Mouse (Mus musculus) forebrain, embryonic 14.5 days (tissue): ENCODE measurements around the gene Gm10961. TPM values are rescaled to one million over a fixed set of nuclear protein-coding genes. Genes with fewer than 3 reads are reported as not detected.

Experiments used
- ATAC-seq: fragments of 200-750 bp; cut with Nextera tagmentation; 2 replicates; pipeline ENCODE4 v1.8.0; 2017; ENCODE audit warnings: mild to moderate bottlenecking, moderate library complexity
- DNase-seq: peaks from one replicate; pipeline ENCODE4 v3.0.0-alpha.2; 2015; ENCODE audit warnings: low spot score
- H3K27ac ChIP-seq: fragments of 300-500 bp; sonication (generic); 2 replicates; pipeline ENCODE4 v1.5.1; 2014; ENCODE audit warnings: low read depth, mild to moderate bottlenecking, control low read depth, low read length, moderate library complexity
- H3K27me3 ChIP-seq: fragments of 300-500 bp; sonication (generic); replicated peaks from 2 replicates; pipeline ENCODE4 v1.6.1; 2014; ENCODE audit warnings: low read length, control low read depth, mixed read lengths; ENCODE audit not compliant: control insufficient read depth, insufficient read depth
- H3K36me3 ChIP-seq: fragments of 300-500 bp; sonication (generic); 2 replicates; pipeline ENCODE4 v1.6.1; 2014; ENCODE audit warnings: low read length, control low read depth; ENCODE audit not compliant: control insufficient read depth, insufficient read depth
- H3K4me1 ChIP-seq: fragments of 300-500 bp; sonication (generic); 2 replicates; pipeline ENCODE4 v1.6.1; 2014; ENCODE audit warnings: antibody characterized with exemption, low read length, control low read depth; ENCODE audit not compliant: control insufficient read depth, insufficient read depth
- H3K4me2 ChIP-seq: fragments of 300-500 bp; sonication (generic); 2 replicates; pipeline ENCODE4 v1.6.1; 2014; ENCODE audit warnings: mild to moderate bottlenecking, control low read depth, low read length
- H3K4me3 ChIP-seq: fragments of 300-500 bp; sonication (generic); 2 replicates; pipeline ENCODE4 v1.5.1; 2014; ENCODE audit warnings: low read depth, low read length, control low read depth
- H3K9ac ChIP-seq: fragments of 300-500 bp; sonication (generic); 2 replicates; pipeline ENCODE4 v1.6.1; 2014; ENCODE audit warnings: mild to moderate bottlenecking, low read length, control low read depth, moderate library complexity
- H3K9me3 ChIP-seq: fragments of 300-500 bp; sonication (generic); replicated peaks from 2 replicates; pipeline ENCODE4 v1.6.1; 2016; ENCODE audit warnings: low read length, control low read depth, mixed read lengths; ENCODE audit not compliant: control insufficient read depth
- WGBS: fragments of 180-500 bp; shearing (Covaris S2); extraction: QIAGEN DNeasy Blood & Tissue Kit; methylation state at CpG from one replicate; pipeline ENCODE4 v1.1.7; 2014; 5-methylcytosine and 5-hydroxymethylcytosine counted together
- polyA plus RNA-seq: library from polyadenylated mRNA; unstranded; fragments of >200 nt; fragmentation: Nextera tagmentation; extraction: Ambion mirVana; gene quantifications from 2 replicates; pipeline ENCODE4 v1.2.1, GENCODE M21; 2014

Gene Gm10961
- polyA plus RNA-seq, 1 experiment from 2014 or later: not detected

- peaks cover 45% of the 10 kb centered on the region for H3K36me3 ChIP-seq
- H3K4me1 ChIP-seq: no peaks in the 10 kb centered on the region
- no peaks in the 10 kb centered on the region for H3K9me3 ChIP-seq
- DNase-seq: peak; percentile 17
- H3K4me2 ChIP-seq: no peak overlapping the region
- no peak overlapping the region for H3K4me3 ChIP-seq
- WGBS: 82% methylated on average over 1 of the region's 1 CpGs
- no peak overlapping the region for H3K9ac ChIP-seq
- no peaks in the 10 kb centered on the region for H3K27me3 ChIP-seq
- no peak overlapping the region for H3K27ac ChIP-seq
- ATAC-seq: no peak
These were observed 27.9 kb downstream of the Gm10961 start for GRCm38 (mm10) chr3:107659000-107659399.

GRCm38 (mm10) chr3:107664641-107665040 is 33.5 kb downstream of the Gm10961 start:
- no peaks in the 10 kb centered on the region for H3K27me3 ChIP-seq
- no peak for ATAC-seq
- 94% methylated on average over 1 of the region's 1 CpGs for WGBS
- no peak overlapping the region for H3K9ac ChIP-seq
- H3K4me3 ChIP-seq: no peak overlapping the region
- peaks cover 94% of the 10 kb centered on the region for H3K36me3 ChIP-seq
- no peak overlapping the region for H3K4me2 ChIP-seq
- H3K4me1 ChIP-seq: no peaks in the 10 kb centered on the region
- no peak overlapping the region for H3K27ac ChIP-seq
- no peaks in the 10 kb centered on the region for H3K9me3 ChIP-seq
- DNase-seq: no peak

- ATAC-seq: no peak
- no peak overlapping the region for H3K4me2 ChIP-seq
- no peak overlapping the region for H3K4me3 ChIP-seq
- no peak overlapping the region for H3K27ac ChIP-seq
- H3K27me3 ChIP-seq: no peaks in the 10 kb centered on the region
- no peaks in the 10 kb centered on the region for H3K4me1 ChIP-seq
- WGBS: 88% methylated on average over 6 of the region's 6 CpGs
- no peaks in the 10 kb centered on the region for H3K9me3 ChIP-seq
- H3K36me3 ChIP-seq: peaks cover 94% of the 10 kb centered on the region
- DNase-seq: no peak
- H3K9ac ChIP-seq: no peak overlapping the region
These were observed 36.3 kb downstream of the Gm10961 start for GRCm38 (mm10) chr3:107667426-107667825.

- H3K27ac ChIP-seq: no peak overlapping the region
- ATAC-seq (no peak), DNase-seq (no peak)
- H3K9ac ChIP-seq: no peak overlapping the region
- no peaks in the 10 kb centered on the region for H3K9me3 ChIP-seq
- H3K4me2 ChIP-seq: no peak overlapping the region
- H3K27me3 ChIP-seq: no peaks in the 10 kb centered on the region
- 92% methylated on average over 7 of the region's 7 CpGs for WGBS
- no peak overlapping the region for H3K4me3 ChIP-seq
- no peaks in the 10 kb centered on the region for H3K4me1 ChIP-seq
- peaks cover 90% of the 10 kb centered on the region for H3K36me3 ChIP-seq
These were observed 37.7 kb downstream of the Gm10961 start for GRCm38 (mm10) chr3:107668786-107669185.

GRCm38 (mm10) chr3:107670500-107670899 is 39.4 kb downstream of the Gm10961 start:
- Histone ChIP-seq H3K27ac (no peak overlapping the region), H3K27me3 (no peaks in the 10 kb centered on the region), H3K9ac (no peak overlapping the region), H3K4me2 (no peak overlapping the region), H3K4me1 (no peaks in the 10 kb centered on the region), H3K9me3 (no peaks in the 10 kb centered on the region), H3K4me3 (no peak overlapping the region), H3K36me3 (peaks cover 90% of the 10 kb centered on the region)
- no peak for ATAC-seq
- DNase-seq: no peak
- WGBS: 90% methylated on average over 4 of the region's 4 CpGs

GRCm38 (mm10) chr3:107671509-107671908 is 40.4 kb downstream of the Gm10961 start:
- peaks cover 86% of the 10 kb centered on the region for H3K36me3 ChIP-seq
- H3K4me2 ChIP-seq: no peak overlapping the region
- no peak for ATAC-seq
- no peaks in the 10 kb centered on the region for H3K27me3 ChIP-seq
- no peaks in the 10 kb centered on the region for H3K9me3 ChIP-seq
- no peaks in the 10 kb centered on the region for H3K4me1 ChIP-seq
- DNase-seq: no peak
- no peak overlapping the region for H3K9ac ChIP-seq
- WGBS: 91% methylated on average over 2 of the region's 2 CpGs
- no peak overlapping the region for H3K4me3 ChIP-seq
- no peak overlapping the region for H3K27ac ChIP-seq

- peak; percentile 76 for DNase-seq
- no peaks in the 10 kb centered on the region for H3K27me3 ChIP-seq
- H3K4me2 ChIP-seq: no peak overlapping the region
- peaks cover 8% of the 10 kb centered on the region for H3K36me3 ChIP-seq
- H3K9me3 ChIP-seq: no peaks in the 10 kb centered on the region
- peaks cover 18% of the 10 kb centered on the region for H3K4me1 ChIP-seq
- ATAC-seq: peak; percentile 57; the same call in 1 of the 2 replicates
- H3K27ac ChIP-seq: peak overlapping the region; percentile 33; the same call in 1 of the 2 replicates
- no peak overlapping the region for H3K4me3 ChIP-seq
- H3K9ac ChIP-seq: peak overlapping the region; percentile 5; the same call in 1 of the 2 replicates
- 29% methylated on average over 7 of the region's 7 CpGs for WGBS
These were observed 49.9 kb downstream of the Gm10961 start for GRCm38 (mm10) chr3:107680790-107681576.

Other genes with a start within 250 kb of the Gm10961 start
- gene Kcnc4, start 171.8 kb upstream of the Gm10961 start, polyA plus RNA-seq: 1.4 and 1.8 TPM in 2 replicates
- gene Slc6a17, start 113.3 kb upstream of the Gm10961 start, polyA plus RNA-seq: 12.8 and 15.4 TPM in 2 replicates
- not detected in 2 replicates for gene Ubl4b, start 76.2 kb upstream of the Gm10961 start, polyA plus RNA-seq
- 2.4 and 2.6 TPM in 2 replicates for gene Alx3, start 36.3 kb upstream of the Gm10961 start, polyA plus RNA-seq
- 134 and 141 TPM in 2 replicates for gene Strip1, start 372 bp downstream of the Gm10961 start, polyA plus RNA-seq
- 104 and 105 TPM in 2 replicates for gene Ahcyl1, start 65.2 kb downstream of the Gm10961 start, polyA plus RNA-seq
- gene Csf1, start 129.1 kb downstream of the Gm10961 start, polyA plus RNA-seq: 6.5 and 7.0 TPM in 2 replicates
- gene Eps8l3, start 245.9 kb downstream of the Gm10961 start, polyA plus RNA-seq: not detected in 2 replicates